Mouse (Mus musculus): ENCODE data around the gene Fcamr.

- TF ChIP-seq CTCF (conservative IDR thresholded peaks at IDR 0.05 in 1 of 2, IDR thresholded peaks at IDR 0.05 in 1 of 2; ENCODE audit: low read depth in 2 of 2, low read length in 2 of 2) (no peak), POLR2A (IDR thresholded peaks at IDR 0.05; ENCODE audit: low read depth, low read length) (no peak), EP300 (IDR thresholded peaks at IDR 0.05; ENCODE audit: low read length) (no peak), UBTF (IDR thresholded peaks at IDR 0.05; ENCODE audit: low read depth, low read length) (no peak), CHD2 (IDR thresholded peaks at IDR 0.05; ENCODE audit: low read length) (no peak), MAX (IDR thresholded peaks at IDR 0.05; ENCODE audit: low read length) (no peak), MYC (IDR thresholded peaks at IDR 0.05; ENCODE audit: low read depth, low read length) (no peak), ZKSCAN1 (IDR thresholded peaks at IDR 0.05; ENCODE audit: borderline replicate concordance, low read depth, low read length) (no peak)
Observed at GRCm38 (mm10) chr1:130844516-130844915, 43.8 kb downstream of the Fcamr start.
